Mouse (Mus musculus) right cerebral cortex, postnatal 10 days (tissue): ENCODE data around the gene Prap1.

Experiments
- DNase-seq, 2 experiments: peaks; one replicate each; pipeline ENCODE4 v3.0.0; 2021; ENCODE audit warnings: low spot score in 2 of 2

The Prap1 gene

DNA sequence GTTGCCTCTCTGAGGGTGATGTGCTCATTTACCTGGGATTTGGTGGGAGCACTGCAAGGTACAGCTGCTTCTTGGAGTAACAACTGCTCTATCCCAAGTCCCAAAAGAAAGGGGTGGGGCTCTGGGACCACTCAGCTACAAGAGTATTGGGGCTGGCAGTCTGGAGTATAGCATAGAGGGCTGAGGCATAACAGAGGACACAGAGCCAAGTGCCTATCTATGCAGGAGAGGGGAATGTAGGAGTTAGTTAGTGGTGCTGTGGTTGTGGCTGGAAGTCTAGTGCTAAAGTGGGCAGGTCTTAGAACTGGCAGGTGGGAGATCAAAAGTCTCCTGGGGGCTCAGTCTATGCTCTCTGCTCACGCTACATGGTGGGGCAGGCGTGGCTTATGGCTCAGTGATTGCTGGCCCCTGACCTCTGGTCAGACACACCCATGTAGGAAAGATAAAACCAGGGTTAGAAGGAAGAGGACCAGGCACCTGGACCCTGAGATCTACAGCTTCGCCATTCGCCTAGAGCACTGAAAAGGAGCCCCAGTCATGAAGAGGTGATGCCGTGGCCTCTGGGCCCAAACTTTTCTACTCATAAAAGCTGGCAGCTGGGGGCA is at the start of gene Prap1:
Gene Prap1, plus strand, starts transcription at position 472 of the 605 bp plus-strand sequence.
- DNase-seq: no peak

DNA sequence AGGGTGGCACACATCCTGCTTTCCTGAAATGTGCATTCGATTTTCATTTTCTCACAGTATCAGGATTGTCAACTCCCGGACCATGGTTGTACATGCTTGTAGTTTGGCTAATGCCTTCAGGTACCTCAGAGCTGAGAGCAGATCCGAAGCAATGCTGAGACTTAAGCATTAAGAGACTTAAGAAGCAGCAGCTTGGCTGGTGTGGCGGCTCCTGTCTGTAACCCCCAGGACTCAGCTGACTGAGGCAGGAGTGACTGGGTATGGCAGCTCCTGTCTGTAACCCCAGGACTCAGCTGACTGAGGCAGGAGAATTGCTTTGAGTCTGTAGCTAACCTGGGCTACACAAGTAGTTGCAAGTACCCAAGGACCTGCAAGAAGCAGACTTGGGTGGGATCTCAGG is 47.6 kb upstream of the Prap1 start:
- no peak for DNase-seq

DNA sequence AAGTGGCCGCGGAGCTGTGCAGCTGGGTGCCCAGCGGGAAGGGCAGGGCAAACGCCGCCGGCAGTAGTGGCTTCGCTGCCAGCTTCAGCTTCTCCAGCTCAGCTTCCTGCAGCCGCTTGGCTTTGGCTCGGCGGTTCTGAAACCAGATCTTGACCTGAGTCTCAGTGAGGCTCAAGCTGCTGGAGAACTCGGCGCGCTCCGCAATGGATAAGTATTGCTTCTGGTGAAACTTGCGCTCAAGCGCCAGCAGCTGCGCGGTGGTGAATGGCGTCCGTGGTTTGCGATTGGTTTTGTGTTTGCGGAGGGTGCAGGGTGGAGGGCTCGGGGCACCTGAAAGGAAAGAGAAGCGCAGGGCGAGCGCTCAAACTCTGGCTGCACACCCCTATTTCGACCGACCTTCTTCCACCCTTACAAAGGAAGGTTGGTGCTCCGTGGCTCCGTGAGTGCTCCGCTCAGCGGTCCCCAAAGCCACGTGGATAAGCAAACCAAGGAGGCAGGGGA is 45.3 kb upstream of the Prap1 start:
- peak in 1 of 2 experiments; percentile 45 for DNase-seq

DNA sequence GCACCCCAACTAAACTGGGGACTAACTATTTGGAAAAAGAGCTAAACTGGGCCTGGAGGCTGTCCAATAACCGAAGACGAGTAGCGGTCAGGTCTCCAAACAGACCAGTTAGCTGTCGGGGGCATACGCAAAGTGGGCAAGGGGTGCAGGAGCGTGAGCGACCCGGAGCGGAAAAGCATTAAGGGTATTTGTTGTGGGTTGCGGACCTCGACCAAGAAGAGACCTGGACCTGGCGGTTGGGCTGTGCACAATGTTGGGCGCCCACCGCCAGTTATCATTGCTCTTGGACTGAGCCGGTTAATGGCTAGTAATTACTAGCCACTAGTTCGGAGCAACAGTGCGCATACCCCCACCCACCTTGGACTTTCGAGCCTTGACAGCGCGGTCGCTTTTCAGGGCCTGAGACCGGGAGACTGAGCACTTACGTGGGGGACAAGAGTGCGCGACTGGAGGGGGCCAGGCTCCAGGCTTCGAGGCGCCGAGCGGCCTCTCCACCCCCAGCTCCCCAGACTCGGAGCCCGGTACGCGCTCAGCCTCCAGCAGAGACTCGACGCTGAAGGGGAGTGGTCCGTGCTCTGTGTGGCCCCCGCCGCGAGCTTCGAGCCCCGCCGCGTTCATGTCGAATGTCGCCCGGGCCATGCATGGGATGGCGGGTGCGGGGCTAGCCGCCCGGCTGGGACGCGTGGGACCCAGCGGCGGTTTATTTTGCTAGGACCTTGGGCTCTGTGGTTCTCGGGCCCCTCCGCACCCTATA is 44.7 kb upstream of the Prap1 start, which contains the start of gene Msx3:
Gene Msx3, minus strand, starts transcription at position 729 of the 754 bp plus-strand sequence.
- DNase-seq: no peak

DNA sequence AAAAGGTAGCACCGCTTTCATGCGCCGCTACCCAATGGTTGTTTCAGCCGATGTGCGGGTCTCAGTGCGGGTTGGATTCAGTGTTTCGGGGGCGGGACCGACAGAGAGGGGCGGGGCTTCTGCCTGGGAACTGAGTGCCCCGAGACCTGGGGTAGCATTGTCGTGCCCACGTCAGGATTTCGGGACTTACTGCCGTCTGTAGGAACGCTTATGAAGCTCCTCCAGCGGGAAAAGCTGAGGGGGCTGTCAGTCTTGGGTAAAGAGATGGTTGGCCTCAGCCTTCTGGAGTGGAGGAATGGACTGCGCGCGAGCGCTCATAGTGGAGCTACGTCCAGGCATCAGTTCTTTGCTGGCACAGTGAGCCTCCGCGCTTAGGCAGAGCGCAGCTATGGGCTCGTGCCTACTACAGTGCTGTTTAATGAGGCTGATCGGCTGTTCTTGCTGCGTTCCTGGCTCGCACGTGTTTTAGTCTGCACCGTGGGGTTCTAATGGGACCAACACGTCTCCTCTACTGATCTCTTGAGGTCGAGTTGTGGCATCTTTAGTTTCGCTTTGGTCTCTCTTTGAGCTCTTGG is 44.0 kb upstream of the Prap1 start:
- no peak for DNase-seq

DNA sequence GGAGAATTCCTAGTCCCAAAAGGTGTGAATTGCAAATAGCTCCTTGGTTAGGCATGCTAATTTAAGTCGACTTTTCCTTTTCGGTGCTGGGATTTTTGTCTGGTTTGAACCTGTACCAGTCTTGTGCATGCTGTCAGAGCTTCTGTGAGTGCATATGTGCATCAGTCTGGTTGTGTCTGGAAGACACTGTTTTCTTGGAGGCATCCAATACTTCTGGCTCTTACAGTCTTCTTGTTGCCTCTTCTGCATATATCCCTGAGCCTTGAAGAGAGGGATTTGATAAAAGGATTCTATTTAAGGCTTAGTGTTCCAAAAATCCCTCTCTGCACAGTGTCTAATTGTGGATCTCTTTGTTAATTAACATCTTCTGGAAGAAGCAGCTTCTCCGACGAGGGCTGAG is 39.1 kb upstream of the Prap1 start:
- peak in 1 of 2 experiments; percentile 77 for DNase-seq

DNA sequence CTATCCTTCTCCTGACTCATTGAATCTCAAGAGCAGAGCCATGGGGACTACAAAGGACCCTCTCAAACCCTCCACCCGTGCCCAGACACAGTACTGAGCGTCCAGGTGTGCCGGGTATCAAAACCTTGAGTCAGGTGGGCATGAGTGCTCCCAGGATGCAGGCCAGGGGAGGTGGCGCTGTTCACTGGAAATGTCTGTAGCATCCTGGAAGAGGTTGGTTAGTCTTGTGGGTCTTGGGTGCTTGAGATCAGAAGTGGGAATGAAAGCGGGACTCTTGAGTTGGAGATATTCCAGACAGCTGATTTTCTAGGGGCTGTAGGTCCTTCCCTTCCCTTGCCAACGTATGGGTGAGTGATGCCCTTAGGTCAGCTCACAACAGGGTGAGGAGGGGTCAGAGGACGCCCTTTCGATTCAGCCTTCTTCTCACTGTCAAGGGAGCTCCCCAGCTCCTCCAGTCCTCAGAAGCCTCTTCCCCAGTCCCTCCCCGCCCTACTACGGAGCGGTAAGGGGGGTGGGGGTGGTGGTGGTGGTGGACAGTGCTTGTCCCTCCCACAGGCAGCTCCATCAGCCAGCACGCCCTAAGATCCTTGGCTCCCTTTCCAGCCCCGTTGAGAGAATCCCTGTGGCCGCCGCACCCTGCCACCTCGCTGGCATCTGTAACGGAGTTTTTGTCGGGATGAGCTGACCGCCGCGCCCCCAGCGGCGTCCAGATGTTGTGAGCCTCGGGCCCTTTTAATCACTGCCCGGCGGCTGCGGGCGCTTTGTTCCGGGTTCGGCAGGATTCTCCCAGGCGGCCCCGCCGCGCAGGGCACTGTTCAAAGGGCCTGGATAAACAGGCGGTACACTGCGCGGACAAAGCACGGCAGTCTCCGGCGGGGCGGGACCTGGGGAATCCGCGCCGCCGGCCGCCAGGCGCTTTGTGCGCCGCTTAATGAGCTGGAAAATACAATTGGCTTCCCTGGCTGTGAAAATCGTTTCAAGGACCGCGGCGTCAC is 35.5 kb upstream of the Prap1 start:
- no peak for DNase-seq

DNA sequence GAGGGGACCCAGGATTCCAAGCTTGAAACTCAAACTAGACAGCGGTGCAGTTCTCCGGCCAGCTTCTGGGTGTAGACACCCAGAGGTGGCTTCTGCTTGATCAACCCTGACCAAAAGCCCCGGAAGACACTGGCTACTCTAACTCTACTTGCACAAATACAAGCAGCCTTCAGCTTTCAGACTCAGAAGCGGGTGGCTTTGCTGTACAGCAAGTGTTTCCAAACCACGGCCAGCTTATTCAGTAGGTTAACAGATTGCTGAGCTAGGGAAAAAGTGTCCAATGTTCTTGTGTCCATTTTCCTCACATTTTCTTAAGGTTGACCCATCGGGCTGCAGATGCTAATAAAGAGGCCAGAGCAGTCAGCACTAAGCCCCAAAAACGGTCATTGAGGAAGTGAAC is 34.7 kb upstream of the Prap1 start:
- no peak for DNase-seq

DNA sequence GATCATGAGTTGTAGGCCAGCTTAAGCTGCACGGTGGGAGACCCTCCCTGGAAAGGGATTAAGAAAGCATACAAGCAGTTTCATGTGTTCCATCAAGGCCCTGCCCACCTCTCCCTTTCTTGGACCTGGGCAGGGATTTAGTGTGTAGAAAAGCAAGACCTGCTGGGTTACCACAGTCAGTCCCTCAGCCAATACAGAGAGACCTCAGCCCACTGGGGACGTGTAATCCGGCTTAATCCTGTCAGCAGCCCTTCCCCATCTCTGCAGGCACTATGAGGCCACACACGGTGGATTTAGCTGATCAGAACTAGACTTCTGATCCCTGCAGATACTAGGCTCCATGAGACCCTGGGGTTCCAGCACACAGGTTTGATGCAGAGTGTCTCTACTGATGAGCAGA is 33.6 kb upstream of the Prap1 start:
- DNase-seq: no peak

DNA sequence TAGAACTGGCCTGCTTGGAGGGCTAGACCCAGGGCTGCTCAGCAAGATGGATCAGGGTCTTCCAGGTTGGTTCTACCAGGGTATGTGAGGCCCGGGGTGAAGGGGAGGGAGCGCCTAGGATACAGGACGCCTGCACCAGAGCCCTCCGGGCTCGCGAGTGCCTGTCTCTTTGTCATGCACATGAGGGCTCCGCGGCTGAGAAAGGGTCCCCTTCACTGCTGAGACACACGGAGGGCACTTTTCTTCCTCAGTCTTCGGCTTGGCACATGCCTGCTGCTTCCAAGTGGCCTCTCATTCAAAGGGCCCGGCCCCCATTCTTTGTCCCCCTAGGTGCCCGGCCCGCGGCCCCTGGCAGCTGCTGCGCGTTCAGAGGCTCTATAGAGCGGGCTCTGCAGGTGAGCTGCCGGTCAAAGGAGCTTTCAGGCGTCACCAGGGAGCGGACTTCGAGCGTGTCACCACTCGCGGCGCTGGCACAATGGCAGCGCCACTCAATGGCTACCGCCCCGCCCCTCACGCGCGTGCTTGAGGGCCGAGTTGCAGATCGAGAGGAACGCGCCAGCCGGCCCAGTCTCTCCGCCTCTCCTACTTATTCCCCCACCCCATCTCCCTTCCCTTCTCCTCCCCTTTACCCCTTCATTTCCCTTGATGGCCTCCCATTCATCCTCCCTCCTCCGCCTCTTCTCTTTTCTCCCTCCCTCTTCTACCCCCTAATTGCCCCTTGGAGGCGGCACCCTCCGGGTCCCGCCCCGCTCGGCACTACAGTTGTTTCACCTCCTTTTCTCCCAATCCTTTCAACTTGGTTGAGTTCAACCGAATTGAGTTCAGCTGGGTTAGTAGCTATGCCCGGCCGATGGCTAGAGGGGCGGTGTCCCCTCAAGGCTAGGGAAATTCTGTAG is 32.0 kb upstream of the Prap1 start:
- DNase-seq: peak; percentile 49 to 51

DNA sequence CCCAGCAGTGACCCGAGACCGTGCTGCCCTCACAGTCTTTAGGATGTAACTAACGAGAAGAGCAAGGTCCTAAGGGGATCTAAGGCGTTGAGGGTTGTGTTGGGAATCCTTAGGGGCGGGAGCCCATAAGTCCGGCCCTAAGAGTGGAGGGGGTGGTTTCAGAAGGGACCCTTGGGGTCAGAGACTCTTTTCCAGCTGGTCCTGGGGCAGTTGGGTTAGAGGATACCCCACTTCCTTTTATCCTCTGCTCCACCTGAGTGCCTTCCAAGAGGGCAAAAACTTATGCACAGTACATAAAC is 31.4 kb upstream of the Prap1 start:
- no peak for DNase-seq

DNA sequence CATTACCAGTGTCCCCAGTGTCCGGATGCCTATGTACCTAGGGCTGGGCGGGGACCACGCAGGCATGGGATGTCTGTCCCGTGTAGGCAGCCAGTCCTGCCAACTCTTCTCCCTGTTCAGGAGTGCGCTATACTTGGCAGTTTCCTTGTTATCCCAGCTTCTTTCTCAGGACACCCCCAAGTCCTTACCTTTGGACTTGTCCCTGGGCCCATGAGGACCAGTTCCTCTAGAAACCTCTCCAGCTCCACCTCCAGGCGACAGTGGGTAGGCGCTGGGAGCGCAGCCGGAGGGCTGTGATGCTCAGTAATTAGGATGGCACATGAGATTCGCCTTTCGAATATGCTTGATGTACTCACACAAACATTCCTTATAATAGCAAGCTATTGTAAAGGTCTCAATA is 30.9 kb upstream of the Prap1 start:
- DNase-seq: no peak

DNA sequence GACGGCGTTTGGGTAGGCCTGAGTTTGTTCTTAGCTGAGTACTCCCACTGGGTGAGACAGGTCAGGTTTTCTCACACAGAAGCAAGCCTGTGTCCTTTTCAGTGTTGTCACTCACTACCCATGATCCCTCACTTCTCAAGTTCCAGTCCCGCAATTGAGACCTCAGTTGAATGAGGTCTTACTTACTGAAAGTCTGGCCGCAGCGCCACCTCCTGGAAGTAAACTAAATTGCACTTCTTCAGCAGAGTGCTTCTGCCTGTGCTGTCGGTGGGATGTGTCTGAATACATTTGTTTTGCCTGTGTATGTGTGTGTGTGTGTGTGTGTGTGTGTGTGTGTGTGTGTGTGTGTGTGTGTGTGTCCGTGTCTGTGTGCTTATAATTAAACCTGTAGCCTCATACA is 30.1 kb upstream of the Prap1 start:
- DNase-seq: peak; percentile 85 to 86

DNA sequence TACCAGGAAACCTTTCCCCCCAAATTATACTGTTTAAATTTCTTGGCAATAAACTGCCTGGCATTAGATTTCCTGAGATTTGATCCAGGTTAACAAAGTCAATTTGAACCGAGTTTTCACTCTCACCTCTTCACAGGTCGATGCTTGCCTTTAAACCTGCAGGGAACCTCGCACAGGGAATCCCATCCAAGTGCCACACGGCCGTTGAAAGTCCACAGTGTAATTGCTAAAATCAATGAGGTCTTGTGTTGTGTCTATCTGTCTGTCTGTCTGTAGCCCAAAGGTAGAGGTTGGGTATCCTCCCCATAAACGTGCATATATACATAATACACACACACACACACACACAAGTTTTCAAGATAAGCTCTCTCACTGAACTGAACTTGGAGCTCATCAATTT is 25.8 kb upstream of the Prap1 start:
- no peak for DNase-seq

DNA sequence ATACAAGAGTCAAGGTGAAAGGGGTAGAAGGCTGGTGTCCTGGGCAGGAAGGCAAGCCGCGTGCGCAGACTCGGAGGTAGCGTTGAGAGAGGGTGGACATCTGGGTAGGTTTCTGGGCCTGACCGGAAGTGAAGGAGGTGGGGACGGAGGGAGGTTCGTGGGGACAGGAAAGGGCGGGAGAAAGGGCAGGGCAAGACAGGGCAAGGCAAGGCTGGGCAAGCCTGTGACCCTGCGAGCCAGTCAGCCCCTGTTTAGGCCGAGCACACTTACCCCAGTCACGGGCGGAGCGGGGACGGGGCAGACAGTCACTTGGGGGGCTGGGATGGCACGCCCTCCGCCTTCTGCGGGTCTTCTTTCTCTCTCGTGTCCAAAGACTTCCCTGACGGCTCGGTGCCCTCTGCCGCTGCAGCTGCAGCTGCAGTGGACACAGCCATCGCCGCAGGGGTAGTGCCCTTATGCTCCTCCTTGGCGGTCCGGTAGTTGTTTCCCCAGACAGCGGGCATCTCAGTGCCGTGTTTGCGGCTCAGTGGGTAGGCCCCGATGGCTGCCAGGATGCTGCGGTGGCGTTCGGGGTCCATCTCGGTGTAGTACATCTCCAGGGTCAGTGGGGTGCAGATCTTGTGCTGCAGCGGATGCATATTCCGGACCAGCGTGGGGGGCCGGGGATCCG is 23.0 kb upstream of the Prap1 start:
- no peak for DNase-seq

DNA sequence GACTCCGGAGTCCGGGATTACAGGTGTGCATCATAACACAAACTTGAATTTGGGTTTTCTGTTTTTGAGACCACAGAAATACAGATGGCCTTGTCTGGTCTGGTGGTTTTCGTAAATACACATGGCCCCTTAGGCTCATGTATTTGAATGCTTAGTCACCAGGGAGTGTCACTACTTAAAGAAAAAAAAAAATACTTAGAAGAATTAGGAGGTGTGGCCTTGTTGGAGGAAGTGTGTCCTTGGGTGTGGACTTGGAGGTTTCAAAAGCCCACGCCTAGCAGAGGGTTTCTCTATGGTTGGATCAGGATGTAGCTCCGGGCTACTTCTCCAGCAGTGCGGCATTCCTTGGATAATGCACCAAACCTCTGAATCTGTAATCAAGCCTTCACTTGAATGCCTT is 15.5 kb upstream of the Prap1 start:
- no peak for DNase-seq

DNA sequence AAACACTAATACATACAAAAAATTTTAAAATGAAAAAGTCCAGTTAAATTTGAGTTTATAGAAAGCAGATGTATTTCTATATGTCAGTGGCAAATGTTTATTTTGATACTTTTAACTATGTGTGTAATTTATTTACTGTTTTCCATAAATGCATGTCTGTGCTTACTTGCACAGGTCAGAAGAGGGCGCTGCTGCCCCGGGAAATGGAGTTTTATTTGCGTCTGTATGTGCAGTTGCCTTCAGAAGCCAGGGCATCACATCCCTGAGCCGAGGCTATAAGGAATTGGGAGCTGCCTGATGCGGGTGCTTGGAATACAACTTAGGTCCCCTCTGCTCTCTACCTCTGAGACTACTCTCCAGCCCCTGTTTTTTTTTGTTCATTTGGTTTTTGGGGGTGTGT is 14.5 kb upstream of the Prap1 start:
- DNase-seq: peak; percentile 77 to 83

DNA sequence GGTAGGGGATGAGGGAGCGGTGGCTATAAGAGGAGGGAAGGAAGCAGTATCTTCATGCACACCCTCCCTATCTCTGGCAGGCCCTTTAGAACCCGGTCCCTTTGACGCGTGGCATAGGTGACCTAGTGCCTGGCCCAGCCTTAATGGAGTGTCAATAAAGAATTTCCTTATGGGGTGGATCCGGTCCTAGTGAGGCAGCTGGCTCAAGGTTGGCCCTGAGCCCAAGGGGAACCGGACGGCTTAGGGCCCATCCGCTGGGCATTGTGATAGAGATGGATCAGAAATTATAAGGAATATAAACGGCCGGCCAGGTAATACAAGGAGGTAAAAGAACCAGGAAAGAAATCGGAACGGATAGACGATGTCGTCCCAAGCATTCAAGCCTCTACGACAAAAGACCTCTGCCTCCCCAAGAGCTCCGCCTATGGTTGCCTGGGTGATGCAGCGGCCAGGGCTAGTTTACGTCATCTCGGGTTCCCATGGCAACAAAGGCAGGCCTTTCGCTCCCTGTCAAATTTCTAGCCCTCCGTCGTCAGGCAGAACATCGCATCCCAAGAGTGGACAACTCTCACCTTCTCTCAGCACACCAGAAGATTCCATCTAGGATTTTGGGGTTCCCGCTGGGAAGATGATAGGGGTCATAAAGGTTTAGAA is 12.6 kb upstream of the Prap1 start:
- peak; percentile 96 to 97 for DNase-seq

DNA sequence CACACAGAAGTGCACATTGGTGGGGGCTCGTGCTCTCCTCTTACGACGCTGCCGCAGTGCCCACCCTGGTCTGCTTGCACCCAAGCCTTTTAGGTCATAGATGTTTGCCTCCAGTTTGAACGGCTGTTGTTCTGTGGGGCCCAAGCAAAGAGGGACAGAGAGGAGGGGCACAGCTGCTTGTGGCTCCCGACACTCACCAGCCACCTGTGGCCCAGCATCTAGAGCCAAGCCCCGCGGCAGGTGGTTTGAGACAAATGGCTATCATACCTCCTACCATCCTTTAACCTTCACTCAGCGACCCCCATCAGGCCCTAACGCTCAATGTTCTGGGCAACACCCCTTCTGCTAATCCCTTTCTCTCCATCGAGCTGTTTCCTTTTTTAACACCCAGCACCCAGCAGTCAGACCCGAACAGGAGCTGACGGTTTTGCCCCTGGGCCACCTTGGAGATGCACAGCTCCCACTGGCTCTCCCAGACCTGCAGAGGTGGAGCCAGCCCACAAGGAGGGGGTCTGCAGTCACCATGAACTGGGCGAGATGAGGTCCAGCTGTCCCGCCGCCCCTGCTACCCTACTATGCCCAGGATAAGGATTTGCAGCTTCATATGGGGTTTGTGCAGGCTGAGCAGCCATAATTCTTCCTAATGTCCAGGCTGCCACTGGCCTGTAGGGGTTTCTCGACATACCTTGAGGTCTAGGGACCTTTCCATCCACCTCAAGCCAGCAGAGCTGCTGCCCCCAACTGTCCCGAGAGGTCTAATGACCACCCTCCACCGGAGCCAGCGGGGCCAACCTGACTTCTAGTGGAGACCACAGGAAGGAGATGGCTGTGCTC is 11.6 kb upstream of the Prap1 start:
- peak; percentile 60 to 74 for DNase-seq
